Mouse (Mus musculus): ENCODE data around the gene Zfp385b.

- TF ChIP-seq POLR2A (IDR thresholded peaks at IDR 0.05; ENCODE audit: low read depth, low read length) (no peak), KAT2A (IDR thresholded peaks at IDR 0.05; ENCODE audit: insufficient replicate concordance, low read length) (no peak), CTCF (conservative IDR thresholded peaks at IDR 0.05 in 1 of 2, IDR thresholded peaks at IDR 0.05 in 1 of 2; ENCODE audit: low read depth in 2 of 2, low read length in 2 of 2) (no peak), TBP (conservative IDR thresholded peaks at IDR 0.05; ENCODE audit: low read depth, low read length) (no peak), USF1 (IDR thresholded peaks at IDR 0.05; ENCODE audit: low read depth, low read length) (no peak), ZC3H11A (IDR thresholded peaks at IDR 0.05; ENCODE audit: low read depth, low read length) (no peak), ZMIZ1 (IDR thresholded peaks at IDR 0.05; ENCODE audit: low read depth, low read length) (no peak), ZNF384 (IDR thresholded peaks at IDR 0.05; ENCODE audit: low read depth, low read length) (no peak), CHD2 (IDR thresholded peaks at IDR 0.05; ENCODE audit: low read length) (no peak), MYC (IDR thresholded peaks at IDR 0.05; ENCODE audit: low read depth, low read length) (no peak), POLR2AphosphoS2 (IDR thresholded peaks at IDR 0.05; ENCODE audit: low read depth, low read length) (no peak), HCFC1 (IDR thresholded peaks at IDR 0.05; ENCODE audit: low read depth, low read length) (no peak)
These were observed 291.8 kb downstream of the Zfp385b start for GRCm38 (mm10) chr2:77527616-77528015.

All from CH12.LX (cell line).